Mouse (Mus musculus) kidney, adult 11 months (tissue): ENCODE measurements around the gene Actr6.
"Not testable (repeated sequence)": the region's sequence is repeated elsewhere in the genome, so short reads cannot be mapped to it uniquely, and the experiment has no call there.

Experiments used
- DNase-seq: peaks from one replicate; pipeline ENCODE4 v3.0.0; 2022

The Actr6 gene

GRCm38 (mm10) chr10:89737092-89737491, 5.0 kb upstream of the Actr6 start:
- DNase-seq = no peak

GRCm38 (mm10) chr10:89731341-89731740, 754 bp downstream of the Actr6 start:
- no peak for DNase-seq

GRCm38 (mm10) chr10:89730386-89730785, 1.7 kb downstream of the Actr6 start:
- DNase-seq = no peak

- peak; percentile 63 for DNase-seq
Observed at GRCm38 (mm10) chr10:89722247-89723195, 9.6 kb downstream of the Actr6 start.

- peak; percentile 80 for DNase-seq
Observed at GRCm38 (mm10) chr10:89720796-89721195, 11.3 kb downstream of the Actr6 start.

GRCm38 (mm10) chr10:89720252-89720651, 11.8 kb downstream of the Actr6 start:
- DNase-seq = no peak

GRCm38 (mm10) chr10:89714910-89715309, 17.2 kb downstream of the Actr6 start:
- DNase-seq = no peak

GRCm38 (mm10) chr10:89708720-89709119, 23.4 kb downstream of the Actr6 start:
- DNase-seq = no peak

- DNase-seq = no peak
Observed at GRCm38 (mm10) chr10:89707397-89707796, 24.7 kb downstream of the Actr6 start.

- DNase-seq = no peak
Observed at GRCm38 (mm10) chr10:89703042-89703441, 29.1 kb downstream of the Actr6 start.

- DNase-seq = no peak
Observed at GRCm38 (mm10) chr10:89697956-89698355, 34.1 kb downstream of the Actr6 start.

- not testable (repeated sequence) for DNase-seq
Observed at GRCm38 (mm10) chr10:89696270-89696669, 35.8 kb downstream of the Actr6 start.

- no peak for DNase-seq
Observed at GRCm38 (mm10) chr10:89695194-89695911, 36.7 kb downstream of the Actr6 start.

- DNase-seq = no peak
Observed at GRCm38 (mm10) chr10:89690021-89690420, 42.1 kb downstream of the Actr6 start.

- DNase-seq = no peak
Observed at GRCm38 (mm10) chr10:89687455-89687854, 44.6 kb downstream of the Actr6 start.

GRCm38 (mm10) chr10:89686139-89686808, 45.8 kb downstream of the Actr6 start, which contains the start of gene Scyl2:
TSS of gene Scyl2 (minus strand) at chr10:89686285.
- DNase-seq = peak; percentile 95

GRCm38 (mm10) chr10:89685391-89686138, 46.5 kb downstream of the Actr6 start:
- no peak for DNase-seq

- DNase-seq = no peak
Observed at GRCm38 (mm10) chr10:89682961-89683360, 49.1 kb downstream of the Actr6 start.

GRCm38 (mm10) chr10:89682157-89682556, 49.9 kb downstream of the Actr6 start:
- DNase-seq = no peak

GRCm38 (mm10) chr10:89681706-89682105, 50.4 kb downstream of the Actr6 start:
- DNase-seq = no peak

- no peak for DNase-seq
Observed at GRCm38 (mm10) chr10:89680517-89680916, 51.6 kb downstream of the Actr6 start.

GRCm38 (mm10) chr10:89679448-89679847, 52.6 kb downstream of the Actr6 start:
- no peak for DNase-seq
